Mouse (Mus musculus): Measurements from ENCODE around the gene Hras. TPM values are rescaled to one million over a fixed set of nuclear protein-coding genes. Genes with fewer than 3 reads are reported as not detected.

Gene Hras
- polyA plus RNA-seq, 1 experiment: 96.0 TPM

DNA sequence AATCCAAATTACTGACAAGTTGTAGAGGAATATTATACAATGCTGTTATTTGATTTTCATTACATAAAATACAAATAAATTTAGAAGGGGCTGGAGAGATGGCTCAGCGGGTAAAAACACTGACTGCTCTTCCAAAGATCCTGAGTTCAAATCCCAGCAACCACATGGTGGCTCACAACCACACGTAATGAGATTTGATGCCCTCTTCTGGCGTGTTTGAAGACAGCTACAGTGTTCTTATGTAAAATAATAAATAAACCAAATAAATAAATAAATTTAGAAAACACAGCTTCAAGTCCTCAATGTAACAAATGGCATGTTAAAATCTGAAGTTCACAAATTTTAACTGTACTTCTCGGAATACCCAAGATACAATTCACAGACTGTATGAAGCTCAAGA is 18.7 kb downstream of the Hras start:
- TF ChIP-seq POLR2A (IDR thresholded peaks at IDR 0.05; ENCODE audit: low read depth, low read length): no peak
- no peak; the same call in 1 of the 2 replicates for TF ChIP-seq CTCF (conservative IDR thresholded peaks at IDR 0.05; ENCODE audit: insufficient read depth, insufficient read length, low read depth, low read length)
- Histone ChIP-seq H3K4me3 (ENCODE audit: insufficient read depth, low read depth, low read length) (no peak overlapping the region), H3K4me1 (ENCODE audit: control insufficient read depth, insufficient read depth, low read length) (peaks cover 8% of the 10 kb centered on the region; the same call in 1 of the 2 replicates), H3K36me3 (ENCODE audit: control insufficient read depth, insufficient read depth, low read length) (no peaks in the 10 kb centered on the region), H3K27ac (ENCODE audit: insufficient read depth, low read depth, low read length) (no peak overlapping the region), H3K27me3 (replicated peaks; ENCODE audit: control insufficient read depth, insufficient read depth, low read length) (no peaks in the 10 kb centered on the region)
- 85% methylated on average over 4 of the region's 4 CpGs for WGBS
- no peak for DNase-seq

DNA sequence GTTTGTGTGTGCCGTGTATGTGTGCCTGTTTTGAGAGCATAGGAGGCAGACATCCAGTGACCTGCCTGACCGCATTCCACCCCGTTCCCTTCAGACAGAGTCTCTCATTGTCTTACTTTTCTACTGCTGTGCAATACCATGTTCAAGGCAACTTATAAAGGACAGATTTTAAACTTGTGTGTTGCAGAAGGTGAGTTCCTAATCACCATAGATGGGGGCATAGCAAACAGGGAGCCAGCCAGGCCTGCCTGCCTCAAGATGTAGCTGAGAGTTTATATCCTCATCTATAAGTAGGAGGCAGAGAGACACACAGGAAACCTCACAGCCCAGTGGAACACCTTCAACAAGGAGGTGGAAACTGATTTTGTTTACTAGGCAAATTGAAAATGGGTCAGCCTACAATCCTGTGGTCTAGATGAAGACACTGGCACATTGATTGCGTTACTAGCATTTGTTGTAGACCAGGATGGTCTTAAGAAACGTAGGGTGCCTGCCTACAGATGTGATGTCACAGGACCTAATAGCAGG is 20.4 kb downstream of the Hras start:
- WGBS: 65% methylated on average over 5 of the region's 5 CpGs
- Histone ChIP-seq H3K27ac (ENCODE audit: insufficient read depth, low read depth, low read length) (peak overlapping the region; percentile 70), H3K27me3 (replicated peaks; ENCODE audit: control insufficient read depth, insufficient read depth, low read length) (no peaks in the 10 kb centered on the region), H3K4me1 (ENCODE audit: control insufficient read depth, insufficient read depth, low read length) (peaks cover 15% of the 10 kb centered on the region; the same call in 1 of the 2 replicates), H3K4me3 (ENCODE audit: insufficient read depth, low read depth, low read length) (peak overlapping the region; percentile 72; the same call in 1 of the 2 replicates), H3K36me3 (ENCODE audit: control insufficient read depth, insufficient read depth, low read length) (no peaks in the 10 kb centered on the region)
- TF ChIP-seq CTCF (conservative IDR thresholded peaks at IDR 0.05; ENCODE audit: insufficient read depth, insufficient read length, low read depth, low read length) (no peak), POLR2A (IDR thresholded peaks at IDR 0.05; ENCODE audit: low read depth, low read length) (no peak)
- DNase-seq: no peak

- Histone ChIP-seq H3K4me1 (ENCODE audit: control insufficient read depth, insufficient read depth, low read length) (peaks cover 15% of the 10 kb centered on the region; the same call in 1 of the 2 replicates), H3K4me3 (ENCODE audit: insufficient read depth, low read depth, low read length) (peak within 1 kb of the TSS; percentile 72), H3K27me3 (replicated peaks; ENCODE audit: control insufficient read depth, insufficient read depth, low read length) (no peaks in the 10 kb centered on the region), H3K27ac (ENCODE audit: insufficient read depth, low read depth, low read length) (peak within 1 kb of the TSS; percentile 88), H3K36me3 (ENCODE audit: control insufficient read depth, insufficient read depth, low read length) (no peaks in the 10 kb centered on the region)
- 2% methylated on average over 55 of the region's 55 CpGs for WGBS
- peak; percentile 96 for DNase-seq
- TF ChIP-seq CTCF (conservative IDR thresholded peaks at IDR 0.05; ENCODE audit: insufficient read depth, insufficient read length, low read depth, low read length) (no peak), POLR2A (IDR thresholded peaks at IDR 0.05; ENCODE audit: low read depth, low read length) (peak; percentile 43)
Measured at GRCm38 (mm10) chr7:141172116-141173006, 21.4 kb downstream of the Hras start, which contains the start of gene Rnh1. TSS of gene Rnh1 (minus strand) at chr7:141172857.

- Histone ChIP-seq H3K4me1 (ENCODE audit: control insufficient read depth, insufficient read depth, low read length) (peaks cover 15% of the 10 kb centered on the region; the same call in 1 of the 2 replicates), H3K36me3 (ENCODE audit: control insufficient read depth, insufficient read depth, low read length) (no peaks in the 10 kb centered on the region), H3K4me3 (ENCODE audit: insufficient read depth, low read depth, low read length) (no peak overlapping the region), H3K27me3 (replicated peaks; ENCODE audit: control insufficient read depth, insufficient read depth, low read length) (no peaks in the 10 kb centered on the region), H3K27ac (ENCODE audit: insufficient read depth, low read depth, low read length) (no peak overlapping the region)
- TF ChIP-seq POLR2A (IDR thresholded peaks at IDR 0.05; ENCODE audit: low read depth, low read length): no peak
- no peak for TF ChIP-seq CTCF (conservative IDR thresholded peaks at IDR 0.05; ENCODE audit: insufficient read depth, insufficient read length, low read depth, low read length)
- DNase-seq: no peak
Measured at GRCm38 (mm10) chr7:141169866-141170265, 23.9 kb downstream of the Hras start.

GRCm38 (mm10) chr7:141169300-141169699 is 24.5 kb downstream of the Hras start:
- WGBS: 54% methylated on average over 1 of the region's 1 CpGs
- Histone ChIP-seq H3K4me1 (ENCODE audit: control insufficient read depth, insufficient read depth, low read length) (peaks cover 15% of the 10 kb centered on the region; the same call in 1 of the 2 replicates), H3K27me3 (replicated peaks; ENCODE audit: control insufficient read depth, insufficient read depth, low read length) (no peaks in the 10 kb centered on the region), H3K4me3 (ENCODE audit: insufficient read depth, low read depth, low read length) (no peak overlapping the region), H3K27ac (ENCODE audit: insufficient read depth, low read depth, low read length) (no peak overlapping the region), H3K36me3 (ENCODE audit: control insufficient read depth, insufficient read depth, low read length) (no peaks in the 10 kb centered on the region)
- DNase-seq: peak; percentile 24
- no peak for TF ChIP-seq POLR2A (IDR thresholded peaks at IDR 0.05; ENCODE audit: low read depth, low read length)
- TF ChIP-seq CTCF (conservative IDR thresholded peaks at IDR 0.05; ENCODE audit: insufficient read depth, insufficient read length, low read depth, low read length): no peak

DNA sequence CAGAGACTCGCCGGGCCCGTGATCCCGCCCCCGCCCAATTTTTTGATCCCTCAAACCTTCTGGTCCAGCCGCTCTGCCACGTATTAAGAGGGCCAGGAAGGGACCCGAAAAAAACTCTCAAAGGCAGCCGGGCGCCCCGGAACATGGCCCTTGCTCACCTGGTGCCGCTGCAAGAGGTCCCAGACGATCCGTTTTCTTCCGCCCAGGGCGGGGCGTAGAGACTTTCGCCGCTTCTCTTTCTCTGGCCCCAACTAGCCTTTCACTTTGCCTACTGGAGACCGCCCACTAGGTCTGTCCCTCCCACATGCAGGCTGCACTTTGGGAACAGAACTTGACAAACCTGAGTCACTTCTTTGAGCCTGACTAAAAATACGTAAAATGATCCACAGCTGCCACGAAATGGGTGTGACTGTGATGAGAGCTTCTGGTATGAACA is 25.3 kb downstream of the Hras start:
- peak overlapping the region; percentile 61 for H3K4me3 ChIP-seq (ENCODE audit: insufficient read depth, low read depth, low read length)
- peak; percentile 87 for DNase-seq
- no peaks in the 10 kb centered on the region; the same call in 1 of the 2 replicates for H3K36me3 ChIP-seq (ENCODE audit: control insufficient read depth, insufficient read depth, low read length)
- H3K27ac ChIP-seq (ENCODE audit: insufficient read depth, low read depth, low read length): peak overlapping the region; percentile 32; the same call in 1 of the 2 replicates
- peaks cover 15% of the 10 kb centered on the region; the same call in 1 of the 2 replicates for H3K4me1 ChIP-seq (ENCODE audit: control insufficient read depth, insufficient read depth, low read length)
- WGBS: 3% methylated on average over 22 of the region's 22 CpGs
- H3K27me3 ChIP-seq (replicated peaks; ENCODE audit: control insufficient read depth, insufficient read depth, low read length): no peaks in the 10 kb centered on the region
- no peak for TF ChIP-seq CTCF (conservative IDR thresholded peaks at IDR 0.05; ENCODE audit: insufficient read depth, insufficient read length, low read depth, low read length)
- no peak for TF ChIP-seq POLR2A (IDR thresholded peaks at IDR 0.05; ENCODE audit: low read depth, low read length)
